Mouse (Mus musculus) gastrocnemius, postnatal 14 days (tissue): ENCODE data around the gene B4galnt3. TPM values are rescaled to one million over a fixed set of nuclear protein-coding genes. Genes with fewer than 3 reads are reported as not detected.
"Not testable (repeated sequence)": the region's sequence is repeated elsewhere in the genome, so short reads cannot be mapped to it uniquely, and the experiment has no call there.

Experiments
- DNase-seq: peaks from one replicate; pipeline ENCODE4 v3.0.0; 2021; ENCODE audit warnings: mixed read lengths
- intact Hi-C: fragments of 180-260 bp; cut with DNase I; formaldehyde crosslinking; loops from one replicate; pipeline ENCODE4 v1.15.1; 2025; ENCODE audit warnings: low total_unique reads
- long read RNA-seq, 2 experiments: library from polyadenylated mRNA; stranded (forward); transcript quantifications; one replicate each; pipeline ENCODE4 v2.0.0; 2021
- total RNA-seq, 2 experiments: library from RNA; stranded (reverse); gene quantifications; 2 replicates each; pipeline ENCODE4 v1.2.3; 2021

Gene B4galnt3
- total RNA-seq: 1 to 10 TPM; 2.7 TPM
- long read RNA-seq, experiment 1: 0 reads
- long read RNA-seq, experiment 2: 0 reads

DNA sequence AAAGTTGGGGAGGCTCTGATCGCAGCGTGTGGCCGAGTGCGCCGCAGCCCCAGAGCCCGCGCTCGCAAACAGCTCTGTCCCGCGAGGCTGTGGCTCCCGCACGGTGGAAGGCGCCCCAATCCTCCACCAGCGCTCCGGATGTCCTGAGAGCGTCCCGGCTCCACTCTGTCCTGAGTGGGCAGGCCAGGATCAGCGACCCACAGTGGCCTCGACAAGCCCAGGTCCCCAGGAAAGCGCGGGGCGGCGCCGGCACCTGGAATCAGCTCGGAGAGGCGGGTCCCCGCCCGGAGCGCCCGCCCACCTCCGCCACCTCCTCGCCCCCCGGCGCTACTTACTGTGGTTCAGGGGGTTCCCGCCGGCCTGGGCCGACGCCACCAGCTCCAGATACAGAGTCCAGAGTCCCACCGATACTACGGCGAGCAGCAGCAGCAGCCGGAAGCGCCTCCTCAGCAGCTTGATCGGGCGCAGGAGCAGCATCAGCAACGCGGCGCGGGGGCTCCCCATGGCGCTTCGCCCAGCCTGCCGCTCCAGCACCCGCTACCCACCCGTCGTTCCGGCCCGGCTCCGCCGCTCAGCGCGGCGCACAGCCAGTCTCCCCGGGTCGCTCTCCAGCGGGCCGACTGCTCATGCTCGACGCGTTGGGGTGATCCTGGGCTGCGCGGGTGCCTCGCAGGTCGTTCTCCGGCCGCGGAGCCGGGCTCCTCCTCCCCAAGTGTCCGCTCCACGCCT is at the start of gene B4galnt3, which contains the start of gene D330020A13Rik:
Gene B4galnt3, minus strand, starts transcription at position 504 of the 729 bp plus-strand sequence.
Gene D330020A13Rik, plus strand, starts transcription at position 309 of the 729 bp plus-strand sequence.
- intact Hi-C loops: no loop called here
- peak; percentile 39 for DNase-seq

GRCm38 (mm10) chr6:120343992-120344391 is 49.6 kb upstream of the B4galnt3 start:
- intact Hi-C loops: no loop called here
- no peak for DNase-seq

DNA sequence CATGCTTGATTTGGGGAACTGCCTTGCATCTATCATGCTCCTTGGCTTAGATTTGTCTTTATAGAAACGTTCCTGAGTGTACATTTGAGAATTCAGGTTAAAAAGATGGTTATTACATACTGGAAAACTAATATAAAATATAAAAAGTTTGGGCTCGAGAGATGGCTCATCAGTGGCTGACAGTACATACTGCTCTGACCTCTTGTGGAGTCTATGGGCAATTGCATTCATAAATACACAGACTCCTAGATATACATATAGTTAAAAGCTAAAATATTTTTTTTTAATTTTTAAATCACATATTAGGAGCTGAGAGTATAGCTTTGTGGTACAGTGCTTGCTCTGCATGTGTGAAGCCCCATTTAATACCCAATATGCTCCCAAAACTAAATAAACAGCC is 38.0 kb upstream of the B4galnt3 start:
- no peak for DNase-seq

DNA sequence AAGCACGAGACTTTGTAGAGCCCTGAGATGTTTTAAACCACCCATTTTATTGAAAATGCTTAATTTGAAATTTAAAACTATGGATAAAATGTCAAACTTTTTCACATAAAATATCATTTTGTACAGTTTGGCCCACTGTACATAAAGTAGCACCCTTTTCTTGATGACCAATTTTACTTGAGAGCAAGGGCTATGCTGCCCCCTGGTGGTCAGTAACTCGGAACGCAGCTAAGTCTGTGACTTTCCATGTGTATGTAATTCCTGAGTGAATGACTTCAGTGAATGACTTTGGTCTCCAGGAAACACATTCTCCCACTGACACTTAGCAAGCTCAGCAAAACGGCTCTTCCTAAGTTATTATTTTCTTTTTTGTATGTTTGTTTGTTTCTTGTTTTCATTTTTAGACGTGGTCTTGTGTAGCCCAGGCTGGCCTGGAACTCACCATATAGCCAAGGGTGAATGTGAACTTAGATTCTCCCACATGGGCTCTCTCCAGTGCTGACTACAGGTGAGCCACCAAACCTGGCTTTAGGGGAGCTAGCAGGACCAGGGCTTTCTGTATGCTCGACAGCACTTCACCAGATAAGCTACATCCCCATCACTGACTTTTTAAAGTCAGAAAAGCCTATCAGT is 30.1 kb upstream of the B4galnt3 start:
- intact Hi-C loops: loop anchor here (2.0 kb wide), 1 partner anchor 102 kb away; no protein-coding TSS in a partner anchor
- peak; percentile 56 for DNase-seq

More for the DNA sequence above, 38.0 kb upstream of the B4galnt3 start:
- intact Hi-C loops: no loop called here

DNA sequence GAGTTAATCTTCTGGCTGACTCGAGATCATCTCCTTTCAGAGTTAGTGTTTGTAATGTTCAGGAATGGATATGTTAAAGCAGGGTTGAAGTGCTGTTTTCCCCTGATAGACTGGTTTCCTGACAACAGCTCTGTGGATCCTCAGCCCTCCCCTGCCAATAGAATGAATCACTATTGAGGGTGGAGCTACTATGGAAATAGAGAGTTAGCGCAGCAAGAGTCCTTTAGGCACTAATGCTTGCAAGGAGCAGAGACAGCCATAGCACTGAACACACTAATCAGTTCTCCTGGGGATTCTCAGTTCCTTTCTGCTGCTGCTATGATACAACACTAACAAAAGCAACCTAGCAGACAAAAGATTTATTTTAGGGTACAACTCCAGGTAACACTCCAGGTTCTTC is 26.0 kb upstream of the B4galnt3 start:
- DNase-seq: no peak
- intact Hi-C loops: no loop called here

- DNase-seq: no peak
Measured at GRCm38 (mm10) chr6:120319129-120319528, 24.8 kb upstream of the B4galnt3 start.

DNA sequence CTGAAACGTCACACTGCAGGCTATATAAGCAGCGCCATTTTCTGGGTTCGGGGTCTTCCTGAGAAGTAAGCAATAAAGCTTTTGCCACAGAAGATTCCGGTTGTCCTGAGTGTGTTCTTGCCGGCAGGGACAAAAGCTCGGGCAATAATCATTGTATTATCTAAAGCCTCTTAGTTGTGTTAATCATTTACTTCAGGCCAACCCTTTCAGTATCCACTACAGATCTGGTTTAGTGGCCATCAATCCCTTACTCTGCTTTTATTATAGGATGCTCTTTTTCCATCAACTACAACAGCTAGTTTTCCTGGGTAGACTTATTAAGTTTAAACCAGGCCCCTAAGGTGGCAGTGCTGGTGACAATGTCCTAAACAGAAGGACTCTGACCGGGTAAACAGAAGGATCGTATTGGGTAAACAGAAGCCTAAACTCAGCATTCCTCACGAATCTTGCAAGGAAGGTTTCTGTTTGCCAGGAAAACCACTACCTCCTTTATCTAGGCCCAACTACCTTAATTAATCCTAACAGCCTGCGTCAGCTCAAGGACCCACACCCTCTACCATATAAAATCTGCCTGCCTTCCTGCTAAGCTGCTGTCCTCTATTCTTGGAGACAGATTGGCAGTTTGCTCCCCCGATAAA is 24.1 kb upstream of the B4galnt3 start:
- DNase-seq: no peak
- intact Hi-C loops: no loop called here

More at GRCm38 (mm10) chr6:120319129-120319528, 24.8 kb upstream of the B4galnt3 start:
- intact Hi-C loops: no loop called here

GRCm38 (mm10) chr6:120312443-120312842 is 18.1 kb upstream of the B4galnt3 start:
- no peak for DNase-seq
- intact Hi-C loops: no loop called here

GRCm38 (mm10) chr6:120309787-120310186 is 15.4 kb upstream of the B4galnt3 start:
- intact Hi-C loops: no loop called here
- DNase-seq: no peak

GRCm38 (mm10) chr6:120309338-120309737 is 15.0 kb upstream of the B4galnt3 start:
- DNase-seq: no peak
- intact Hi-C loops: no loop called here

DNA sequence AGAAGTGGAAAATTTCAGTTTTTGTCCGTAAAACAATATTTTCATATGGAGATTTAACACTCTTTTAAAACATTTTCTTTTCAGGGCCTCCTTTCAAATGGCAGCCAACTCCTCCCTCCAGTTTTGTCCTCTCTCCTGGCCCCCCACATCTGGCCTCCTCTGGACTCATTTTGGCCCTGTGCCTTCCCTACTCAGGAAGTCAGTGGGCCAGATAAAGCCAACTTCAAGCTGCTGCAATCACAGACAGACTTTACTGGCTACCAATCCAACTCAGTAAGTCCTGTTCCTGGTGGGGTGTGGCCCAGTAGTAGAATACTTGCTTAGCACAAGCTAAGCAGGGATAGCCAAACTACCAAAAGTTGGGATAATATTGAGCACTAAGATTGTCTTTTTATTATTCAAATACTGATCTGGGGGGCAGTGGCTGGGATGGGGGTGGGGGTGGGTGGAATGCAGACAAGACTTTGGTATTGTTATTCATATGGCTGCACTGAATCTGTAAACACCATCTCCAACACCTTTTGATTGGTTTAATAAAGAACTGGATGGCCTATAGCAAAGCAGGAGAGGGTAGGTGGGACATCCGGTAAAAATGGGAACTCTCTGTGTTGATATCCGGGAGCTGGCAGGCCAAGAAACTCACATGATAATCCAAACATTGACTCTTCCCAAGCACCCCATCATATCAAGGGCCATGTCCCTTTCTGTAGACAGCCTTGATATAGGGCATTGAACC is 12.7 kb upstream of the B4galnt3 start:
- intact Hi-C loops: no loop called here
- DNase-seq: no peak

- DNase-seq: peak; percentile 16
- intact Hi-C loops: no loop called here
Measured at GRCm38 (mm10) chr6:120302755-120303316, 8.5 kb upstream of the B4galnt3 start.

DNA sequence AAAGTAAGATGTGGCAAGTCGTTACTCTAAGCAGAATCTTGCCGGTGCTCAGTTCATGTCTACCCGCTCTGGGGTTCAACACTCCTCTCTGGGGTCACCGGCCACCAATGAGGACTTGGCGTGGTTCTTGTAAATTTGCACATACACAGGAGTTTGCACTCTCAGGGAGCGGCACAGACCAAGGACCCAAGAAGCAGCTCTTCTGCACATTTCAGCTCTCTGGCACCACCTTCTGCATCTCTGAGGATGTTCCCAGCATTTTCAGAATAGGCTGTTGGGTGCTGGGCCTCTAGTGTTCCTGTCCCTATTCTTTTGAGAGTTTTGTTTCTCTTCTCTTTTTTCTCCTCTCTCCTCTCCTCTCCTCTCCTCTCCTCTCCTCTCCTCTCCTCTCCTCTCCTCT is 6.8 kb upstream of the B4galnt3 start:
- peak; percentile 31 for DNase-seq
- intact Hi-C loops: no loop called here

DNA sequence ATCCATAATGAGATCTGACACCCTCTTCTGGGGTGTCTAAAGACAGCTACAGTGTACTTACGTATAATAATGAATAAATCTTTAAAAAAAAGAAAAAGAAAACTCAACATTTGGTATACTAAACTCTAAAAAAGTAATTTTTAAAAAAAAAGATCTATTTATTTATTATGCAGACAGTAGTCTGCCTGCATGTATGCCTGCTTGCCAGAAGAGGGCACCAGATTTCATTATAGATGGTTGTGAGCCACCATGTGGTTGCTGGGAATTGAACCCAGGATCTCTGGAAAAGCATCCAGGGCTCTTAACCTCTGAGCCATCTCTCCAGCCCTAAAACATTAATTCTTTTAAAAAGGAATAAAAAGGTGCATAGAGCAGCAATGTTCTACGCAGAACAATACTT is 2.2 kb upstream of the B4galnt3 start:
- intact Hi-C loops: loop anchor here (5.0 kb wide), 1 partner anchor 74 kb away; no protein-coding TSS in a partner anchor
- not testable (repeated sequence) for DNase-seq

DNA sequence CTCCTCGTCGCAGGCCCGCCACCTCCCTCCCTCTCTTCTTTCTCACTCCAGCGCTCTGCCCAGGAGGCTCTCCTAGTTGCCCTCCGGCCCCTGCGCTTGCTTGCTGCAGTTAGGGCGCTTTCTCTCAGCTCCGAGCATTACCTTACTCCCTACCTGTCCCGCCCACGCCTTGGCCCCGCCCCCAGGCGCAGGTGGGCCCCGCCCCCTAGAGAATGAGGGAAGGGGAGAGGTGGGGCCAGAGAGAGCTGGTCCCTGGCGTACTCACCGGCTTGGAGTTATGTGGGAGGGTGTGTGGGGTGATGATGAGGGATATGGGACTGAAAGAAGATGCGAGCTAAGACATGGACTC is 400 bp upstream of the B4galnt3 start:
- intact Hi-C loops: loop anchor here (5.0 kb wide), 1 partner anchor 72 kb away; no protein-coding TSS in a partner anchor
- no peak for DNase-seq

GRCm38 (mm10) chr6:120291396-120292009 is 2.9 kb downstream of the B4galnt3 start:
- intact Hi-C loops: no loop called here
- DNase-seq: no peak

DNA sequence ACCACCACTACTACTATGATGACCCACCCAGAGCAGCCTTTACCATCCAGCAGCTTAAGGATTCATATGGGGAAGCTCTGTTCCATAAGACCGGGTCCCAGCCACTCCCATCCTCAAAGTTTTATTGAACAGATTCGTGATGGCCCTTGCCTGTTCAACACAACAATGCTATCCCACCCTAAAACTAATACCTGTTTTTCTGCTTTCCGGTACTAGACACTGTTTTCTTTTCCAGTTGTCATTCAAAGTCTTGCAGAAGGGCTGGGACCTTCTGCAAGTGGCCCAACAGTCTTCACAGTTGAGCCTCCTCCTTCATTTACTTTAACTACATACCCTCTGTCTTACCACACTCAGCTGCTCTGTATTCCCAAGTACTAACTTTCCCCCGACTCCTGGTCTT is 4.9 kb downstream of the B4galnt3 start:
- DNase-seq: no peak
- intact Hi-C loops: no loop called here

DNA sequence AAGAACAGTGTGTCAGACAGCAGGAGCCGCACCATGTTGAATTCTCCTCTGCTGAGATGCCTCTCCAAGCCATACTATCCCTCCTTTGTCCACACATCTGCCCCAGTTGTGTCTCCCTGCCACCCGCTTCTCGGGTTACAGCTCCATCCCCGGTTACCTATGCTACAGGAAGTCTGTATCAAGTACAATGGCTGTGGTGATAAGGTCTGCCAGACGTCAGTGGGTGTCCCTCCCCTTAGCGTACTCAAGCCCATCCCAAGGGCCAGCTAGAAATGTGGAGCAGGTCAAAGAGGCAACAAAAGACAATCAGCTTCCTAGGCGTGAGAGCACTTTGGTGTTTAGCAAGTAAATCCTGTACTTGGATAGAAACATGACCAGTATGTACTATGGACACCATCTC is 5.8 kb downstream of the B4galnt3 start:
- intact Hi-C loops: no loop called here
- DNase-seq: no peak

DNA sequence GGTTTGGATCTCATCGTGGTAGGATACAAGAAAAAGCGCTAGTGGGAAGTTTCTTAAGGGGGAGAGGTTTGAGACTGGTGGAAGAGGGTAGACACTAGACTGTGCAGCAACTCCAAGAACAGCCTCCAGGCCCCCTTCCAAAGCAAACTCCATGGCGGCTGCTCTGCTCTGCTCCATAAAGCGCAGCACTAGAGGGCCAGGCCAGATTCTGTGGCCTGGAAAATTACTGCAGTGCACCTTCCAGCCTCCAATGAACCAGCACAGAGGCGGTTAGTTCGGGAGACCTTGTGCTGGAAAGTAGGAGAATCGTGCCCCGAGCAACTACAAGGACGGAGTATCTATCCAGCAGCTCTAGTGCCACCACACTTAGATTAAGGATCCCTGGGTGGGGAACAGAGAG is 7.1 kb downstream of the B4galnt3 start:
- intact Hi-C loops: no loop called here
- DNase-seq: no peak
